Mouse (Mus musculus): ENCODE results near the gene Gja8. TPM values are rescaled to one million over a fixed set of nuclear protein-coding genes. Genes with fewer than 3 reads are reported as not detected.

The Gja8 gene
- polyA plus RNA-seq, 1 experiment from 2014 or later, result 0.06 TPM

DNA sequence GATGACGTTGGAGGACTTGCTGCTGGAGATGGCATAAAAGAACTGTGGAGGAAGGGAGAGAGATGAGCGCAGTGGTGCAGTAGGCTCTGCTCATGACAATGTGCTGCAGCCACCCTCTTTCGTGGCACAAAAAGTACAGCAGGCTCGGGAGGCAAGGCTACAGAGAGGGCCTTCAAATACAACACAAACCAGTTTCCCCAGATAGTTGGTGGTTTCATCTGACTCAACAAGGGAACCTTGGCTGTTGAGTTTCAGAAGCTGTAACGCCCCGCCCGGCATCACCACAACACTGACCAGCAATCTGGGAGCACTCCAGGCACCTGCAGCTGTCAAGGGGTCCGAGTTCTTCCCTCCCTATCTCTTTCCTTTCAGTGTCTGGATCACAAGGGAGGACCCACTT, 53.3 kb downstream of the Gja8 start:
- no peaks in the 10 kb centered on the region for H3K9me3 ChIP-seq
- H3K27me3 ChIP-seq (replicated peaks), result no peaks in the 10 kb centered on the region
- H3K4me3 ChIP-seq, result no peak overlapping the region
- no peak overlapping the region for H3K27ac ChIP-seq
- no peak for ATAC-seq (ENCODE audit: low FRiP score, low read depth)
- no peaks in the 10 kb centered on the region for H3K4me1 ChIP-seq
- 93% methylated on average over 8 of the region's 8 CpGs for WGBS
- H3K9ac ChIP-seq, result no peak overlapping the region
- peaks cover 75% of the 10 kb centered on the region for H3K36me3 ChIP-seq
- H3K4me2 ChIP-seq (replicated peaks), result no peak overlapping the region

- H3K36me3 ChIP-seq, result peaks cover 75% of the 10 kb centered on the region
- H3K4me1 ChIP-seq, result no peaks in the 10 kb centered on the region
- no peak overlapping the region for H3K4me2 ChIP-seq (replicated peaks)
- H3K4me3 ChIP-seq, result no peak overlapping the region
- ATAC-seq (ENCODE audit: low FRiP score, low read depth), result no peak
- H3K9ac ChIP-seq, result no peak overlapping the region
- 90% methylated on average over 8 of the region's 8 CpGs for WGBS
- H3K9me3 ChIP-seq, result no peaks in the 10 kb centered on the region
- no peak overlapping the region for H3K27ac ChIP-seq
- no peaks in the 10 kb centered on the region for H3K27me3 ChIP-seq (replicated peaks)
Measured at GRCm38 (mm10) chr3:96871070-96871469, 54.8 kb downstream of the Gja8 start.

DNA sequence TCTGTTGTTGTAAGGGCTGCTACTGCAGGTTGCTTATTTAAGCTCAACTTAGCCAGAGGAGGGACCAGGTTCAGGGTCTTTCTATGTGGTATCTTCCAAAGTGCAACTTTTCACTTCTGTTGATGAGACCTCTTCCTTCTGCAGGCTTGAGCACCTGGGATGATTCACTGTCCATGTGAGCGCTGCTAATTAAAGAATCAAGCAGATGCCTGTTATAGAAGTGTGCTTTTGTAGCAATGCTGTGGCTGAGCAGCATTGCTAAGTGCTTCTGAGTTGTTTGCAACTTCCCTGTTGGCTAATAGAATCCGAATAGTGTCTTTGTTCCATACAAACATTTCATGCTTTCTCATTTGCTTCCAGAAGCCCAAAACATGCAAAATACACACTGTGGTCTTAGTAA, 55.5 kb downstream of the Gja8 start:
- no peaks in the 10 kb centered on the region for H3K4me1 ChIP-seq
- no peaks in the 10 kb centered on the region for H3K9me3 ChIP-seq
- H3K27me3 ChIP-seq (replicated peaks), result no peaks in the 10 kb centered on the region
- H3K36me3 ChIP-seq, result peaks cover 70% of the 10 kb centered on the region
- 98% methylated on average over 2 of the region's 2 CpGs for WGBS
- no peak overlapping the region for H3K4me3 ChIP-seq
- H3K27ac ChIP-seq, result no peak overlapping the region
- no peak overlapping the region for H3K9ac ChIP-seq
- no peak for ATAC-seq (ENCODE audit: low FRiP score, low read depth)
- no peak overlapping the region for H3K4me2 ChIP-seq (replicated peaks)

DNA sequence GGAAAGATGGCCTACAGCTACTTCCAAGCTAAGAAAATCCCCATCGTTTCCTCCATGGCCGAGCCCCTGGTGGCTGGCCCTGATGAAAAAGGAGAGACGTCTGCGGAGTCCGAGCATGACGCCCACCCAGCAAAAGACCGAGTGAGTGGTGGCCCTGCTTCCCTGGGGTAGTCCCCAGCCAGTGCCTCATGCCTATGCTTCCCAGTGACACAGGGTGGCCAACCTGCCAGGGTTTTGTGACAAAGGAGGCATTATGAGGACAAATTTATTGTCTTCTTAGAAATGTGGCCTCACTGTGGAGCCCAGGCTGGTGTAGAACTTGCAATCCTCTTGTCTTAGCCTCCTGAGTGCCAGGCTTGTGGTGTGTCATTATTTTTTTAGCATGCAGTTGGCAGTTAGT, 56.7 kb downstream of the Gja8 start:
- H3K9ac ChIP-seq, result no peak overlapping the region
- no peak overlapping the region for H3K27ac ChIP-seq
- no peaks in the 10 kb centered on the region for H3K9me3 ChIP-seq
- no peaks in the 10 kb centered on the region for H3K27me3 ChIP-seq (replicated peaks)
- 86% methylated on average over 7 of the region's 7 CpGs for WGBS
- no peak overlapping the region for H3K4me3 ChIP-seq
- no peaks in the 10 kb centered on the region for H3K4me1 ChIP-seq
- ATAC-seq (ENCODE audit: low FRiP score, low read depth), result no peak
- peaks cover 62% of the 10 kb centered on the region for H3K36me3 ChIP-seq
- no peak overlapping the region for H3K4me2 ChIP-seq (replicated peaks)

DNA sequence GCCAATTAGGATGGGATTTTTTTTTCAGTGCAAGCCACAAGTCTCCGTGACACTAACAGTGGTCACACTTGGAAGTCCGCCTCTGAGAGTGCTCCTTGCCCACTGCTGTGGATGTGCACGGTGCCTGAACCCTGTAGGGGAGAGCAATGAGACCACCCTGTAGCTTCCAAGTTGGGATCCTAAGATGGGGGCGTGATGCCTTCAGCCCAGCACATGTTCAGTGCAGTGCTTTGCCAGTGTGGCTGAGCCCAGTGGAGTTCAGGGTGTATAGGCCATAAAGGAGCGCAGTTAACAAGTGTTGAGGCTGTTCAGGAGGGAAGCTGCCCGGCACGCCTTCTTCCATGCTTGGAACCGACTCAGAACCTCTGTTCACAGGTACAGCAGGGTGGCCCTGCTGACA, 57.3 kb downstream of the Gja8 start:
- Histone ChIP-seq H3K4me2 (replicated peaks) (no peak overlapping the region), H3K27ac (no peak overlapping the region), H3K27me3 (replicated peaks) (no peaks in the 10 kb centered on the region), H3K4me3 (no peak overlapping the region), H3K36me3 (peaks cover 58% of the 10 kb centered on the region), H3K9me3 (no peaks in the 10 kb centered on the region), H3K9ac (no peak overlapping the region), H3K4me1 (no peaks in the 10 kb centered on the region)
- 96% methylated on average over 8 of the region's 8 CpGs for WGBS
- ATAC-seq (ENCODE audit: low FRiP score, low read depth), result no peak

DNA sequence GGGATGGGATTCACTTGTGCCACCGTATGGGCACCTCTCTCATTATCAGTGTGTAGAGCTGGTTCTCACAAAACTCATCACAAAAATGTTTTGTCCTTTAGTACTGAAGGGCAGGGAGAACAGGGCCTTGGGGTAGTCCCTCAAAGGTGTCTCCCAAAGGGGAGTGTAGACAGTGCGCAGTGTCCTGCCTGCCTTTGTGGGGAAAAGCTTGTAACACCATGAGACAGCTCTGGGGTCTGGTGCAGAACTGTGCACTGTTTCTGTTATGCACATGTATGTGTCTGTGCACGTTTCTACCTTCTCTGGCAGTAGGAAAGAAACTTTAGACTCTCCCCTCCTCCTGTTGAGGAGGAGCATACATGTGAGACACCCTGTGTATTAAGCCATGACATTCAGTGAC, 58.0 kb downstream of the Gja8 start:
- Histone ChIP-seq H3K4me1 (no peaks in the 10 kb centered on the region), H3K9ac (no peak overlapping the region), H3K27me3 (replicated peaks) (no peaks in the 10 kb centered on the region), H3K27ac (no peak overlapping the region), H3K9me3 (no peaks in the 10 kb centered on the region), H3K4me2 (replicated peaks) (no peak overlapping the region), H3K4me3 (no peak overlapping the region), H3K36me3 (peaks cover 51% of the 10 kb centered on the region)
- WGBS, result 92% methylated on average over 3 of the region's 3 CpGs
- ATAC-seq (ENCODE audit: low FRiP score, low read depth), result no peak

Other genes with a start within 250 kb of the Gja8 start
- gene Pias3, start 229.6 kb downstream of the Gja8 start, polyA plus RNA-seq (2016; fragmentation: Nextera tagmentation; extraction: Ambion mirVana), result 39.7 and 42.9 TPM in 2 replicates
- 13.5 and 14.5 TPM in 2 replicates for gene Nudt17, start 217.5 kb downstream of the Gja8 start, polyA plus RNA-seq (2016; fragmentation: Nextera tagmentation; extraction: Ambion mirVana)
- 33.9 and 40.3 TPM in 2 replicates for gene Polr3c, start 198.4 kb downstream of the Gja8 start, polyA plus RNA-seq (2016; fragmentation: Nextera tagmentation; extraction: Ambion mirVana)
- 78.6 and 81.4 TPM in 2 replicates for gene Rnf115, start 198.4 kb downstream of the Gja8 start, polyA plus RNA-seq (2016; fragmentation: Nextera tagmentation; extraction: Ambion mirVana)
- gene Pdzk1, start 96.7 kb downstream of the Gja8 start, polyA plus RNA-seq (2016; fragmentation: Nextera tagmentation; extraction: Ambion mirVana), result not detected in 2 replicates
- gene Cd160, start 96.7 kb downstream of the Gja8 start, polyA plus RNA-seq (2016; fragmentation: Nextera tagmentation; extraction: Ambion mirVana), result 0.08 and 0.15 TPM in 2 replicates
- 6.9 and 11.7 TPM in 2 replicates for gene Gja5, start 21.3 kb downstream of the Gja8 start, polyA plus RNA-seq (2016; fragmentation: Nextera tagmentation; extraction: Ambion mirVana)
- 37.8 and 38.1 TPM in 2 replicates for gene Gpr89, start 20.7 kb downstream of the Gja8 start, polyA plus RNA-seq (2016; fragmentation: Nextera tagmentation; extraction: Ambion mirVana)
- 18.0 and 24.9 TPM in 2 replicates for gene Acp6, start 232.8 kb upstream of the Gja8 start, polyA plus RNA-seq (2016; fragmentation: Nextera tagmentation; extraction: Ambion mirVana)

Measured in neural tube, embryonic 12.5 days (tissue).